Mouse (Mus musculus) adrenal gland, adult 18-20 months (tissue): ENCODE results near the gene Glb1l3. TPM values are rescaled to one million over a fixed set of nuclear protein-coding genes. Genes with fewer than 3 reads are reported as not detected.
"Not testable (repeated sequence)": the region's sequence is repeated elsewhere in the genome, so short reads cannot be mapped to it uniquely, and the experiment has no call there.

ENCODE experiments used
- DNase-seq, 2 experiments: peaks; one replicate each; pipeline ENCODE4 v3.0.0; 2021 to 2022; ENCODE audit warnings: low spot score in 2 of 2
- long read RNA-seq, 2 experiments: library from polyadenylated mRNA; stranded (forward); transcript quantifications; one replicate each; pipeline ENCODE4 v2.0.0; 2021
- total RNA-seq, 2 experiments: library from RNA; stranded (reverse); gene quantifications; 1 replicate in 1 of 2; 2 replicates in 1 of 2; pipeline ENCODE4 v1.2.3; 2021

Glb1l3 gene
- 1 to 10 TPM; 1.3 to 2.7 TPM for total RNA-seq
- long read RNA-seq, experiment 1, result 0 reads
- long read RNA-seq, experiment 2, result 0 reads

- DNase-seq, result peak in 1 of 2 experiments; percentile 6
Measured at GRCm38 (mm10) chr9:26860751-26861150, at the start of gene Glb1l3. Gene Glb1l3 (minus strand): TSS chr9:26860890.

DNA sequence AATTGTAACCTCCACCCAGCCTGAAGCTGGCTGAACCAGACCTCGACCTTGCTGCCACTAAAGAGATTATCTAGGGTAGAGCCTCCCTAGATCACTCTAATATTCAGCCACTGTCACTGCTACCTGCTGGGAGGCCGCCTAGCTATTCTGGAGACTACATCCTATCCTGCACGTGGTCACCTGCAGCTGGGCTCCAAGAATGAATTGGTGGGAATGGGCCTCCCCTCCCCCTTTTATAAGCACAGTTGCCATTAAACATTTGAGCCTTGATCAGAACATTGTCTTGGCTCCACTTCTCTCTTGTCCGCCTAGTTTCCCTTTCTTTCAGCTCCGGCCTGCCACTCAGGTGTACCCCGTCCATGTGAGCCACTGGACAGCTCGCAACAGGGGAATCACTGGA lies 9.2 kb upstream of the Glb1l3 start:
- DNase-seq, result not testable (repeated sequence)

GRCm38 (mm10) chr9:26831089-26831488 lies 29.6 kb downstream of the Glb1l3 start:
- no peak for DNase-seq

DNA sequence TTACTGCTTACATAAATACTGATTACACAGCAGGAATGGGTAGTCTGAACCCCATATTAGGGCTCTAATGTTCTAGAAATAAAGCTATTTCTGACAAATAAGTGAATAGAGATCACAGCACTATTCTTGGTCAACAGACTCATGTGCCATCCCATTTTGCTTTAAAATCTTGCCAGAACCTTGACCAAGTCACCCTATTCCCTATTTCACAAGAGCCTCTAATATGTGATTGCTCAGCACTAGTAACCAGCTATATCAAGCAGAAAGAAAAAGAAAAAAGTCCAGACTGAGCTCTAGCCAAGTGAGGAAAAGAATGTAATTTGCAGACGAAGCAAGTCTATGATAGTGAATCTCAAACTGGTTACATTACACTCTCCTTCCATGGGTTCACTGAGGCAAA lies 40.7 kb downstream of the Glb1l3 start:
- DNase-seq, result no peak

GRCm38 (mm10) chr9:26808735-26809134 lies 52.0 kb downstream of the Glb1l3 start:
- DNase-seq, result no peak

- DNase-seq, result peak; percentile 76 to 83
Measured at GRCm38 (mm10) chr9:26805935-26806666, 54.6 kb downstream of the Glb1l3 start, which contains the start of gene Glb1l2. Gene Glb1l2 (minus strand): TSS chr9:26806468.

DNA sequence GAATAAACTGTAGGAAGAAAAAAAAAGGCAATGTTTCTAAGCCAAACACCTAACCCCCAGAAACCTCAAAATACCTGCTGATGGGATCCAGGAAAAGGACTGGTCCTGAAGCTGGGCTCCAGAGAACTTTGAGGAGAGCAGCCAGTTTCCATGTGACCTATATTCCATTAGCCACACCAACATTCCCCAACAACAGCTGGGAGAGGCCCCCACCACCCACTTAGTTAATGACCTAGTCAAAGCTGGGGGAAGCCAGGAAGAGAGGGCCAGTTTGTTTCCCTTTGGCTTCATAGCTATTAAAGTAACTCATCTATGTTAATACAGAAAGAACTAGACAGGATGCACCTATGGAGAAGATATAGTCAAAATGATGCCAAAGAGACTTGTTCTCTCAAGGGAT lies 56.4 kb downstream of the Glb1l3 start:
- no peak for DNase-seq

GRCm38 (mm10) chr9:26800357-26800756 lies 60.3 kb downstream of the Glb1l3 start:
- no peak for DNase-seq

- DNase-seq, result no peak
Measured at GRCm38 (mm10) chr9:26798731-26799130, 62.0 kb downstream of the Glb1l3 start.

GRCm38 (mm10) chr9:26798205-26798604 lies 62.5 kb downstream of the Glb1l3 start:
- no peak for DNase-seq

DNA sequence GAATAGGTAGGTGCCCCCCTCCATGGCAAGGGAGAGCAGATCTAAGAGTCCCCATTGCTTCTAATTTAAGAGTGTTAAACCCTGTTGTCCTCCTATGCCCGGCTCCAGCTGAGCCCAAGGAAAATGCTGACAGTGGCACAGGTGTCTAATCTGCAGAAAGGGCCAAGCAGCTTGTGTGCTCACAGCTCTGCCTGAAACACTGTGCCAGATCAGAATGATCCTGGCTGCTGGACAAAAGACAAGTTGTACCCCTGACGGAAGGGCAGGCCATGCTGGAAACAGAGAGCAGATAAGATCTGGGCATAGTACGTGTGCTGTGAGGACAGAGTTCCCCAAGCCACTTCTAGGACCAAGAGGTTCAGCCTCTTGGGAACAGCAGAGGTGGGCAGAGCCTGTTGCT lies 67.9 kb downstream of the Glb1l3 start:
- DNase-seq, result no peak

GRCm38 (mm10) chr9:26783414-26783975 lies 77.2 kb downstream of the Glb1l3 start:
- no peak for DNase-seq

- DNase-seq, result no peak
Measured at GRCm38 (mm10) chr9:26778421-26778820, 82.3 kb downstream of the Glb1l3 start.

DNA sequence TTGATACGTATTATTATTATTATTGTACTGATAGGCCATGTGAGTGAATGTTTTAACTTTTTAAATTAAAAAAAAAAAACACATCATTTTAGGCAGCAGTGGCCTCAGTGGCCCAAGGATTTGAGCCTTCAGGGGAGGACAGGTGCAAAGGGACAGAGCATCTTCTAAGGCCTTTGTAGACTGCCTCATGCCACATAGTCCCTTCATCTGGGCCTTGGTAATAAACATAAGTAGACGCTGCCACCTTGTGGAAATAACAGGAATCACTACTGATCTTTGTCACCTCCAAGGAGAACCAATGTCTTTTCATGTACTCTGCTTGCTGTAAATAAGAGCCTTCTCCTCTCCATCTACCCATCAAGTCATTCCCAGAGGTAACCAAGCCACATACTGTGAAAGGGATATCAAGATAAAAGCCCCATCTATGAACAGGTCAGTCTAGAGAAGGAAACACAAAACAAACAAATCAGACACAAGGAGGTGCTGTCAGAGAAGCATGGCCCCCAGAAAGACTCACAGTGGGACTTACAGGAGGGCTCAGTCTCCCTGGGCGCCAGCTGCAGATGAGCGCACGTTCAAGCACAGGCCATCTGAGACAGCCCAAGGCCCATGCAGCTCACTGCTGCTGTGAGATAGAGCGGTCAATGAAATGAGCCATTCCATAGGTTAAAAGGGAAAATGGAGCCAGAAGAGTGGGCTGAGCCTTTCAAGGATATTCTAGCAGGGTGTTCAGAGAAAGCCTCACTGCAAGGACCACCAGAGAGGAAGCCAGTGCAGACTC lies 84.4 kb downstream of the Glb1l3 start:
- DNase-seq, result peak in 1 of 2 experiments; percentile 25

- no peak for DNase-seq
Measured at GRCm38 (mm10) chr9:26775700-26776099, 85.0 kb downstream of the Glb1l3 start.

DNA sequence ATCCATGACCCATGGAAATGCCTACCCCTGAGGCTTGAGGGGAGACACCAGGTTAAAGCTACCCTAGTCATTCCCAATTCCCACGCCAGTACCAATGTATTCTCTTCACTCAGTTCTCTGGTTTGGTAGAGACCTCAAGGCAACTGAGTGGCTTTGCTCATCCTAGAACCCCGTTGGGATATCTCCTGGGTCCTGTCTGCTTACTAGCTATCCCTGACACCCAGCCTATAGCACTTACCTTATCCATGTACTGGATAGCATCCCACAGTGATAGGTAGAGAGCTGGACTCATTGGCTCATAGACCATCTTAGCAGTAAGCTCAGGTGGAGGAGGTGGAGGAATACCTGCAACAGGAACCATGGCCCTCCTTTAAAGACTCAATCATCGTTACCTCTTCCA lies 92.5 kb downstream of the Glb1l3 start:
- no peak for DNase-seq

Other genes with a start within 250 kb of the Glb1l3 start
- under 1 TPM; 0.80 to 0.90 TPM for gene B3gat1, start 127.2 kb downstream of the Glb1l3 start, total RNA-seq
- 10 to 100 TPM in 1 of 2 experiments, 1 to 10 TPM in 1; 5.5 to 19.8 TPM for gene Glb1l2, start 54.4 kb downstream of the Glb1l3 start, total RNA-seq
- not detected for gene Gm1110, start 62.2 kb upstream of the Glb1l3 start, total RNA-seq
- gene Acad8, start 138.7 kb upstream of the Glb1l3 start, total RNA-seq, result 10 to 100 TPM; 66.9 to 74.2 TPM
- gene Thyn1, start 138.8 kb upstream of the Glb1l3 start, total RNA-seq, result 10 to 100 TPM; 40.0 to 42.9 TPM
- gene Vps26b, start 169.2 kb upstream of the Glb1l3 start, total RNA-seq, result 10 to 100 TPM; 29.1 to 36.7 TPM
- gene Ncapd3, start 169.3 kb upstream of the Glb1l3 start, total RNA-seq, result 10 to 100 TPM in 1 of 2 experiments, 1 to 10 TPM in 1; 8.7 to 12.0 TPM